Mouse (Mus musculus): ENCODE results near the gene Pde6g.

DNA sequence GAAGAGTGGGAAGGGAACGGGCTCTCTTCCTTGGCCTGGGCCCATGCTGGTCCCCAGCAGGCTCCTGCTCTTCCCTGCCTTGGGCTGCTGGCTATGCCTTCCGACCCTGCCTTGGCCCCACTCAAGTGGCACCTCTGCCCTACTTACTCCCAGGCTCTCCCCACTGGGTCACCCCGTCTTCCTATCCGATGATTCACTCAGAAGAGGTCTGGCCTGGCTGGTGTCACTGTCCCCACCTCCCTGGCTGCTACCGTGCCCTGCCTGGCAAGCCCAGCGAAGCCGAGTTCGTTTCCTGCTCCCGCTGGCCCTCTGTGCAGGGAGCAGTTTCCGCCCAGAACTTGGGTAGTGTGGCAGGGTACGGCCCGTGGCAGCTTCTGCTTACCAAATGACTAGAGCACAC is 44.9 kb upstream of the Pde6g start:
- TF ChIP-seq POLR2A (IDR thresholded peaks at IDR 0.05; ENCODE audit: insufficient read length, low read depth) (no peak), POLR2AphosphoS2 (IDR thresholded peaks at IDR 0.05; ENCODE audit: insufficient read length, low read depth) (no peak), REST (IDR thresholded peaks at IDR 0.05; ENCODE audit: insufficient read depth, insufficient read length) (no peak), TCF12 (IDR thresholded peaks at IDR 0.05; ENCODE audit: insufficient read depth, poor library complexity, severe bottlenecking) (no peak), SRF (IDR thresholded peaks at IDR 0.05; ENCODE audit: control insufficient read depth, insufficient read length, low read depth) (no peak), USF1 (IDR thresholded peaks at IDR 0.05; ENCODE audit: low read depth) (no peak), MAX (IDR thresholded peaks at IDR 0.05; ENCODE audit: low read depth) (no peak), CEBPB (IDR thresholded peaks at IDR 0.05; ENCODE audit: insufficient read depth, poor library complexity, severe bottlenecking) (no peak)

All from myocyte (in vitro differentiated cells).